Mouse (Mus musculus) forebrain, postnatal 0 days (tissue): Measurements from ENCODE around the gene Tcf7l1. TPM values are rescaled to one million over a fixed set of nuclear protein-coding genes. Genes with fewer than 3 reads are reported as not detected.

Experiments used
- ATAC-seq: fragments of 200-750 bp; cut with Nextera tagmentation; 2 replicates; pipeline ENCODE4 v1.8.0; 2017; ENCODE audit warnings: mild to moderate bottlenecking, moderate library complexity
- DNase-seq: peaks from one replicate; pipeline ENCODE4 v3.0.0-alpha.2; 2015
- H3K27ac ChIP-seq: fragments of 300-500 bp; sonication (generic); 2 replicates; pipeline ENCODE4 v1.5.1; 2014; ENCODE audit warnings: low read depth, mild to moderate bottlenecking, antibody characterized with exemption, low read length, moderate library complexity, mixed read lengths
- H3K27me3 ChIP-seq: fragments of 300-500 bp; sonication (generic); 2 replicates; pipeline ENCODE4 v1.6.1; 2014; ENCODE audit warnings: mild to moderate bottlenecking, low read length, mixed read lengths; ENCODE audit not compliant: insufficient read depth
- H3K36me3 ChIP-seq: fragments of 300-500 bp; sonication (generic); 2 replicates; pipeline ENCODE4 v1.6.1; 2014; ENCODE audit warnings: mild to moderate bottlenecking, moderate library complexity; ENCODE audit not compliant: insufficient read depth
- H3K4me1 ChIP-seq: fragments of 300-500 bp; sonication (generic); 2 replicates; pipeline ENCODE4 v1.6.1; 2014; ENCODE audit warnings: antibody characterized with exemption; ENCODE audit not compliant: insufficient read depth
- H3K4me2 ChIP-seq: fragments of 300-500 bp; sonication (generic); 2 replicates; pipeline ENCODE4 v1.6.1; 2014; ENCODE audit warnings: low read depth, mild to moderate bottlenecking, moderate library complexity
- H3K4me3 ChIP-seq: fragments of 300-500 bp; sonication (generic); 2 replicates; pipeline ENCODE4 v1.5.1; 2014; ENCODE audit warnings: low read depth, low read length, mixed read lengths
- H3K9ac ChIP-seq: fragments of 300-500 bp; sonication (generic); 2 replicates; pipeline ENCODE4 v1.6.1; 2014; ENCODE audit warnings: mild to moderate bottlenecking
- H3K9me3 ChIP-seq: fragments of 300-500 bp; sonication (generic); 2 replicates; pipeline ENCODE4 v1.6.1; 2016; ENCODE audit warnings: low read length
- CTCF ChIP-seq: sonication (generic); IDR thresholded peaks from 2 replicates; pipeline ENCODE4 v1.5.1; 2016; ENCODE audit warnings: antibody characterized with exemption, control low read depth, low read depth
- WGBS: fragments of 180-500 bp; shearing (Covaris S2); extraction: QIAGEN DNeasy Blood & Tissue Kit; methylation state at CpG from one replicate; pipeline ENCODE4 v1.1.7; 2014; 5-methylcytosine and 5-hydroxymethylcytosine counted together
- polyA plus RNA-seq: library from polyadenylated mRNA; unstranded; fragments of >200 nt; fragmentation: Nextera tagmentation; extraction: Ambion mirVana; gene quantifications from 2 replicates; pipeline ENCODE4 v1.2.1, GENCODE M21; 2015
- total RNA-seq: library from RNA; depleted of rRNA; stranded (reverse); fragments of >200 nt; gene quantifications from 2 replicates; pipeline ENCODE4 v1.2.3, GENCODE M21; 2014

Tcf7l1 gene
- total and polyA plus RNA-seq, 2 experiments from 2014 or later = 1.1 to 4.5 TPM

GRCm38 (mm10) chr6:72690595-72690994, 98.5 kb downstream of the Tcf7l1 start:
- ATAC-seq (no peak), DNase-seq (no peak)
- Histone ChIP-seq H3K36me3 (no peaks in the 10 kb centered on the region), H3K27me3 (no peaks in the 10 kb centered on the region), H3K27ac (no peak overlapping the region), H3K4me3 (no peak overlapping the region), H3K4me2 (no peak overlapping the region), H3K9ac (no peak overlapping the region), H3K4me1 (no peaks in the 10 kb centered on the region), H3K9me3 (no peaks in the 10 kb centered on the region)
- WGBS = 79% methylated on average over 10 of the region's 10 CpGs
- no peak for TF ChIP-seq CTCF

- H3K4me1 ChIP-seq = no peaks in the 10 kb centered on the region
- H3K36me3 ChIP-seq = no peaks in the 10 kb centered on the region
- no peak overlapping the region for H3K4me2 ChIP-seq
- H3K27me3 ChIP-seq = no peaks in the 10 kb centered on the region
- H3K9me3 ChIP-seq = no peaks in the 10 kb centered on the region
- no peak for ATAC-seq
- no peak overlapping the region for H3K9ac ChIP-seq
- no peak for TF ChIP-seq CTCF
- H3K4me3 ChIP-seq = no peak overlapping the region
- H3K27ac ChIP-seq = no peak overlapping the region
- 64% methylated on average over 8 of the region's 8 CpGs for WGBS
- DNase-seq = no peak
Measured at GRCm38 (mm10) chr6:72690001-72690400, 99.1 kb downstream of the Tcf7l1 start.

- 83% methylated on average over 5 of the region's 5 CpGs for WGBS
- Histone ChIP-seq H3K27ac (no peak overlapping the region), H3K4me2 (no peak overlapping the region), H3K9me3 (no peaks in the 10 kb centered on the region), H3K9ac (no peak overlapping the region), H3K4me3 (no peak overlapping the region), H3K4me1 (no peaks in the 10 kb centered on the region), H3K36me3 (no peaks in the 10 kb centered on the region), H3K27me3 (no peaks in the 10 kb centered on the region)
- ATAC-seq (no peak), DNase-seq (no peak)
- TF ChIP-seq CTCF = no peak
Measured at GRCm38 (mm10) chr6:72689046-72689445, 100.0 kb downstream of the Tcf7l1 start.

GRCm38 (mm10) chr6:72685165-72685564, 103.9 kb downstream of the Tcf7l1 start:
- no peaks in the 10 kb centered on the region; the same call in 1 of the 2 replicates for H3K4me1 ChIP-seq
- H3K27ac ChIP-seq = no peak overlapping the region
- H3K4me2 ChIP-seq = no peak overlapping the region
- 62% methylated on average over 9 of the region's 9 CpGs for WGBS
- no peaks in the 10 kb centered on the region for H3K36me3 ChIP-seq
- no peak overlapping the region for H3K9ac ChIP-seq
- no peak overlapping the region for H3K4me3 ChIP-seq
- no peaks in the 10 kb centered on the region for H3K27me3 ChIP-seq
- no peak for DNase-seq
- no peaks in the 10 kb centered on the region for H3K9me3 ChIP-seq
- ATAC-seq = peak; percentile 32; the same call in 1 of the 2 replicates
- no peak for TF ChIP-seq CTCF

- WGBS = 79% methylated on average over 4 of the region's 4 CpGs
- H3K4me2 ChIP-seq = no peak overlapping the region
- DNase-seq (no peak), ATAC-seq (no peak)
- TF ChIP-seq CTCF = no peak
- H3K4me3 ChIP-seq = no peak overlapping the region
- no peaks in the 10 kb centered on the region for H3K36me3 ChIP-seq
- no peaks in the 10 kb centered on the region for H3K9me3 ChIP-seq
- no peak overlapping the region for H3K27ac ChIP-seq
- H3K27me3 ChIP-seq = no peaks in the 10 kb centered on the region
- H3K9ac ChIP-seq = no peak overlapping the region
- no peaks in the 10 kb centered on the region; the same call in 1 of the 2 replicates for H3K4me1 ChIP-seq
Measured at GRCm38 (mm10) chr6:72684260-72684805, 104.7 kb downstream of the Tcf7l1 start.

- Histone ChIP-seq H3K27me3 (no peaks in the 10 kb centered on the region), H3K9ac (no peak overlapping the region), H3K27ac (no peak overlapping the region), H3K4me1 (peaks cover 3% of the 10 kb centered on the region; the same call in 1 of the 2 replicates), H3K36me3 (no peaks in the 10 kb centered on the region), H3K4me2 (no peak overlapping the region), H3K9me3 (no peaks in the 10 kb centered on the region), H3K4me3 (no peak overlapping the region)
- ATAC-seq = no peak
- no peak for TF ChIP-seq CTCF
- 49% methylated on average over 4 of the region's 4 CpGs for WGBS
- no peak for DNase-seq
Measured at GRCm38 (mm10) chr6:72682238-72682637, 106.8 kb downstream of the Tcf7l1 start.

- no peak overlapping the region for H3K27ac ChIP-seq
- DNase-seq (no peak), ATAC-seq (no peak)
- no peaks in the 10 kb centered on the region for H3K27me3 ChIP-seq
- no peak for TF ChIP-seq CTCF
- H3K9ac ChIP-seq = no peak overlapping the region
- peaks cover 3% of the 10 kb centered on the region; the same call in 1 of the 2 replicates for H3K4me1 ChIP-seq
- H3K9me3 ChIP-seq = no peaks in the 10 kb centered on the region
- WGBS = 94% methylated on average over 9 of the region's 9 CpGs
- no peak overlapping the region for H3K4me2 ChIP-seq
- H3K4me3 ChIP-seq = no peak overlapping the region
- H3K36me3 ChIP-seq = no peaks in the 10 kb centered on the region
Measured at GRCm38 (mm10) chr6:72680936-72681335, 108.1 kb downstream of the Tcf7l1 start.

GRCm38 (mm10) chr6:72678631-72679030, 110.4 kb downstream of the Tcf7l1 start:
- Histone ChIP-seq H3K4me1 (peaks cover 3% of the 10 kb centered on the region; the same call in 1 of the 2 replicates), H3K9me3 (no peaks in the 10 kb centered on the region), H3K4me2 (no peak overlapping the region), H3K27me3 (no peaks in the 10 kb centered on the region), H3K36me3 (no peaks in the 10 kb centered on the region), H3K9ac (no peak overlapping the region), H3K27ac (no peak overlapping the region), H3K4me3 (no peak overlapping the region)
- ATAC-seq (no peak), DNase-seq (no peak)
- TF ChIP-seq CTCF = no peak
- WGBS = 29% methylated on average over 9 of the region's 9 CpGs
